Mouse (Mus musculus): ENCODE results near the gene Grk1. TPM values are rescaled to one million over a fixed set of nuclear protein-coding genes. Genes with fewer than 3 reads are reported as not detected.

Grk1 gene
- total RNA-seq, 2 experiments from 2014 or later: not detected

DNA sequence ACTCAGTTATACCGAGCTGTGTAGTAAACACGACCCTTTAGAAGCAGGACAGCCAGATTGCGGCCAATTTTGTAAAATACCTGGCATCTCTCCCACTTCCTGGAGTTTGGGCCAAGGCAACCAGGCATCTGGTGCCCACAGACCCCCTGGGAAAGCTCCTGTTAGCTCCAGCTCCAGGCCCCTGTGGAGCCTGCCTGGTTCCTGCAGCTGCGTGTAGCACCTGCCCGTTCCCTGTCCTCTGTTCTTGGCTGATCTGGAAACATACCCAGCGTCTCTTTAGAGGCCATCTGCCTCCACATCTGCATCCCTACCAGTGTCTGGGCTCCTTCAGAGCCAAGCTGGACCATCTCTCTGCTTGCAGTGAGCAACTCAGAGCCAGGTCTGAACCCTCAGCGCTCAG, 25.5 kb downstream of the Grk1 start:
- no peak for DNase-seq

DNA sequence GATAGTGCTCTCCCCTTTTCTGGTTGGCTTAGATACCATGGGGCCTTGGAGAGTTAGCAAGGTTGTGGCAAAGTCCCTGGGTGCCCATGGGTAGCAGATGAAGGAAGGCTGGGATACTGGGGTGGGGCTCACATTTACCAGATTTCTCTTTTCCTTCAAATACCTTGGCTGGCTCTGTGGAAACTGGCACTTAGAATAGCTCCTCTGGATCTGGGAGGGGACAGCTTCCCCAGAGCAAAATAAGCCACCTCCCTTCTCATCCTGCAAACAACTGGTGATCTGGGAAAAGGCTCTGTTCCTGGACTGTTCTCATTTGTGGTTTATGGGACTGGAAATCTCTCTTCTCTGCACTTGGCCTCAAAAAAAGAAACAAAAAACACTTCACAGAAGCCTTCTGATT, 26.0 kb downstream of the Grk1 start:
- peak; percentile 36 to 54 for DNase-seq

DNA sequence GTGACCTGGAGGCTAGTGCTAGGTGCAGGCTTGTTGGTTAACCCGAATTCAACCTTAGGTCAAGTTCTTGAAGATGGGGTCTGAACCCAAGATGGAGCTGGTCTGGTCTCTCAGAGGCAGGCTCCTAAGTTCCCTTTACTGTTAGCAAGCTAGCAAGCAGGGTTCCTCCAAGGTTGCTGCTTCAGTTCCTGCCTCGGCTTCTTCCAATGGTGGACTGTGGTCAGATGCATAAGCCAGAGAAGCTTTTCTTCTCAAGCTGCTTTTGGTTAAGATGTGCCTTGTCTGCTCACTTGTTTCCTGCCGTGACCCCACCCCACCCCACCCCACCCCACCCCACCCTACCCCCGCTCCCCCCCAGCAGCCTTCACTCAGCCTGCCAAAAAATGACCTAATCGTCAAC, 28.2 kb downstream of the Grk1 start:
- no peak for DNase-seq

DNA sequence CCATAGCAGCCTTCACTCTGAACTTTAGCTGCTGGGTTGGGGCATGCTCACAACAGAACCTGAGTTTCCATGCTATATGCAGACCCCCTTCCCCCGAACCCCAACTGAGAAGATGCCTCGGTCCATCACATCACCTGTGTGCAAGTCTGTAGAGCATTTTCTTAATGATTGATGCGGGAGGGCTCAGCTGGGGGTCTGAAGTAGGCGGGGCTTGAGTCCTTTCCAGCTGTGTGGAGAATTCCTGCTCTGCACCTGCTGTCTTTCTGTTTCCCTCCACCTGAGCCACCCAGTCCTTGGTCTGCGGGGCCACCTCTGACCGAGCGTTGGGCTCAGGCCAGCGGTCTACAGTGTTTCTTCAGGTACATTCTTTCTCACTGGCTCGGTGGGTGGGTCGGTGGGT, 30.0 kb downstream of the Grk1 start, which contains the start of gene Tmem255b:
TSS of gene Tmem255b (plus strand) at position 301 of the 400 bp plus-strand sequence.
- DNase-seq: no peak

DNA sequence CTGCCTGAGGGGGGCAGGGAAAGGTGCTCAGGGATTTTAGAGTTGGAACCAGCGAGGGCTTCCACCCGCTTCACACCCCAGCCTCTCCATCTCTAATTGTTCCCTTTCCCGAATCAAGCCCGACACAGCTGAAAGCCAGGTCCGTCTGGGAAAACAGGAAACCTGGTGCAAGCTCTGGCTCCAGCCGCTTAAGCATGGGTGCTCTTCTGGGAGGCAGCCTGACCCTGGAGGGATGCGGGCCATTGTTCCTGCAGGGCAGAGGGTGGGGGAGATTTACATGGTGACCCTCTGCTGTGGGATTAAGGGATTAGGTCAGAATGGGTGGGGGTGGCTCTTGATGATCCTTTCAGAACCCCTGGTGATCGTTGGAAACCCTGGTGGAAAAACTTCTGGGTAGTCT, 31.2 kb downstream of the Grk1 start:
- DNase-seq: peak in 1 of 2 experiments; percentile 36

DNA sequence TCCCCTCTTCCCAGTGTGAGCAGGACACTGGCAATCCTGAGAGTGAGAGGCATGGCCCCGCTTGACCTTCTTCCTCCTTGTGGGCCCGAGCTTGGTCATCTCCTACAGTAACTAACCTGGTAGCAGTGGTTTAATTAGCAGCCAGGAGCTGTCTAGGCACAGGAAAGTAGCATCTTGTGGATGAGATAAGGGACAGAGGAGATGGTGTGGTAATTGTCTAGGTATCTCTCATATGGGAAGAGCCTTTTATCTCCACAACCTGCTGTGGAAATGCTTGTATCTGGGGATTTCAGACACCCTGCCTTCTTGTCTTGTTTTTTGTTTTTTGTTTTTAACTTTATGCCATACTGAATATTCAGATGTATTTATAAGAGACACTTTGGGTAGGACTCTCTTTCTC, 32.6 kb downstream of the Grk1 start:
- DNase-seq: no peak

DNA sequence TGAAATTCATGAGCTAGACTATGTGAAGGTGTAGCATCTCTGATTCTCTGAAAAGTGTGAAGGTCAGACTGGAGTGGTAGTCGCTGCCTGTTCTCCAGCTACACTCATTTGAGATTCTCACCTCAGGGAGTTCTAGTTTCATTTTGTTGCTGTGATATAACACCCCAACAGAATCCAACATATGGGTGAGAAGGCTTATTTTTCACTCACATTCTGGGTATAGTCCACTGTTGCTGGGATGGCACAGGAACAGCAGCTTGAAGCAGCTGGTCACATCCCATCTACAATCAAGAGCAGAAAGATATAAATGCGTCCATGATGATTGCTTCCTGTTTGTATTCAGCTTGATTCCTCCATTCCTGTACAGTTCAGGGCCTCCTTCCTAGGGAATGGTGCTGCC, 37.3 kb downstream of the Grk1 start:
- DNase-seq: no peak

DNA sequence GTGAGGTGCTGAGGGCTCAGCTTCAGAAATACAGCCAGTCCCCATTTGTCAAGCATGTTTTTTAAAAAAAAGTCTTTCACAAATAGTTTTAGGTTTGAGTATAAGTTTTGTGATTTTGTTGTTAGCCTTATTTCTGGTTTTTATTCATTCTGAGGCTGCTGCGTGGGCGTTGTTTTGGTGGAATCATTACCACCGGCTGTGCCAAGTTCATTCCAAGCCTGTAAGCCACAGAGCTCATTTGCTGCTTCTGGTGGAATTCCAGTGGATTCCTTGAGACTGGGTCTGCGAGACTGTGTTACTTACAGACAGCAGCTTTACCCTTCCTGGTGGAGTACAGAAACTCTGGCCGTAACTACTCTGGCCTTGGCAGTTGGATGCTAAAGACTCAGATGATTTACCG, 41.6 kb downstream of the Grk1 start:
- no peak for DNase-seq

DNA sequence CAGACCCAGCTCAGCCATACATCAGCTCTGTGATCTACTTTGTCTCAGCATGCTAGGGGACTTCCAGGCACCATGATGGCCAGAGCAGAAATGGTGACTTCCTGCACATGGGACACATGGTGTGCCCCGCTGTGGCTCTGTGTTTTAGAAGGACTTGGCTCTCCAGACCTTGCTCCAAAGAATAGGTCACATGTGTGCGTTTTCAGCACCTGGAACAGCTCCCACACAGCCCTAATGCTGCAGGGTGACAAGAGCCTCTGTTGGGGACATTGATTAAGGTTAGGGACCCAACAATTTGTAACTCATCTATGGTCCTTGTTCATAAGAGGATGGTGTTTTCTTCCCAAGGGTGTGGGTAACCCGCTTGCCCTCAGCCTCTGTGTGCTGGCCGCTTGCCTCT, 43.3 kb downstream of the Grk1 start:
- DNase-seq: peak in 1 of 2 experiments; percentile 42

DNA sequence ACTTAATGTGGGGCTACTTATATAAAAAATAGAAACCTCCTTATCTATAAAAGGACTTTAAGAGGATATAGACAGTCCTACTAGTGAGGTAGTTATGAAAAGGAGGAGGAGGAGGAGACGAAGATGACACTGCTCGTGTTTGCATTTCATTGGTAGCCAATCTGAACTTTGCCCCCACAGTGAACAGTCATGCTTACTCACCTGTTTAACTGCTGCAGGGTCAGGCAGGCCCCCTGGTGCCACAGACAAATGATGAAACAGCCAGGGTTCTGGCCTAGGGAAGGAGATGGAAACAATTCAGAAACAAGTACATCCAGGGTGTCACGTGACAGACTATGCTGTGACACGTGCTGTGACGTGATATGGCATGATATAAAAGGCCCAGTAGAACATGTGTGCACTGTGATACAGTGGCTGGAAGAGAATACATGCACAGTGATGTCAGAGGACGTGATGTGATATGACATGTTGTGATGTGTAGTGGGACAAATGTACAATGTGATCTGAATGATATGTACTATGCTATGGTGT, 46.9 kb downstream of the Grk1 start:
- DNase-seq: no peak

DNA sequence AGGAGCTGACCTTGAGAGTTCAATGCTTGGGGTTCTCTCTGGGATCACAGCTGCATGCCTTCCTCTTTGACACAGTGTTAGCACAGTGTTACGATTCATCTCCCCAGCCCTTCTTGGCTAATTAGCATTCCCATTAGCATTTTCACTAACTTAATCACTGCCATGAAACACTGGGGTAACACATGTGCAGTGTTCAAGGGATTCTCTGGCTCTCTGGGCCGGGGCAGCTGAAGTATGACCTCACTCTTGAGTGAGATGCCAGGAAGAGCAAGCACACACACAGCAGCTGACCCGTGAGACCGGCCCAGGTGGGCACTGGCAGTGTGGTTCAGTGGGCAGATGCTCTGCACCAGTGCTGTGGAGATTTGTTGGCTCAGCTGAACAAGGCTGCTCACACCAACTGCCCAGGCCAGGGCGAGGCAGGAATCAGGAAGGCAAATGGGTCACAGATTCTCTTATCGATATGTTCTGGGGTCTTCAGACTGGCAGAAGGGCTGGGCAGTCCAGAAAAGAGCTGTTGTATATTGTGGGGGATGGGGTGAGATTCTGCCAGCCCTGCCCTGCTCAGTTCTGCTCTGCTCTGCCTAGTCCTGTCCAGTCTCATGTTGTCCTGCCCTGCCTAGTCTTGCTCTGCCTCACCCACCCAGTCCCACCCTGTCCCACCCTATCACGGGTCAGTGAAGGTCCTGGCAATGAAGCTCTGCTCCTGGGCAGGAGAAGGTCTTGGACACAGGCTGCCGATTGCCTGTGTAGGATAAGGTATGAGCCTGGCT, 49.6 kb downstream of the Grk1 start:
- no peak for DNase-seq

DNA sequence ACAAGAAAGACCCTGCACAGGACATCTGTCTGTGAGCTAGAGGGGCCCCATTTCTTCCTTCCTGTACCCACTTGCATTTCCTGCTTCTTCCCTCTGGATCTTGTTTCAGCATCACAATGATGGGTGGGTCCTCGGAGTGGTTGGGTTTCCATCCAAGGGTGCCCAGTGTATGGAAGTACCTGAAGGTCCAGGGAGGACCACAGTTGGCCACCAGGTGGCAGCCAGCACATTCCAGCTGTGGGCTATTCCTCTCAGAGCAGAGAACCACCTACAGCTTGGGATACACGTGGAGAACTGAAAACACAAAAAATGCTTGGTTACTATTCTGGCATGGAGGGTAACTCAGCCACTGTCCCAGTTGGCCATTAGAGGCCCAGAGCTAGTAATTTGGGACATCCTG, 50.4 kb downstream of the Grk1 start:
- DNase-seq: peak; percentile 71 to 83

DNA sequence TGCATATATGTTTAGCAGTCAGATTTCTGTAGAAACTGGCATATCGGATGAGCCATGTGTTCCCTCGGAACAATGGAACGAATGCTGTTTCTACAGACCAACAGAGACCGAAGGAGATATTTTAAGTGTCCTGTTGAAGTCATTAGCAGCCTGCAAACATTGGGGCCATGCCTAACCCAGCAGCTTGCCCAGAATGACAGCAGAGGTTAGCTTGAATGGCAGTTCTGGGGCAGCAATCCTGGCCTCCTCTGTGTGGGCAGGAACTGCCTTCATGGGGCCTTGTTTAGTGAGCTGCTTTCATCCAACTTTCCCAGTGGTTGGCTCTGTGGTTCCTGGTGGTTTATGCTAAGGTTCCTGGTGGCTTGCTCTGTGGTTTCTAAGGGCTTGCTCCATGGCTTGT, 54.5 kb downstream of the Grk1 start:
- DNase-seq: peak; percentile 33 to 48

DNA sequence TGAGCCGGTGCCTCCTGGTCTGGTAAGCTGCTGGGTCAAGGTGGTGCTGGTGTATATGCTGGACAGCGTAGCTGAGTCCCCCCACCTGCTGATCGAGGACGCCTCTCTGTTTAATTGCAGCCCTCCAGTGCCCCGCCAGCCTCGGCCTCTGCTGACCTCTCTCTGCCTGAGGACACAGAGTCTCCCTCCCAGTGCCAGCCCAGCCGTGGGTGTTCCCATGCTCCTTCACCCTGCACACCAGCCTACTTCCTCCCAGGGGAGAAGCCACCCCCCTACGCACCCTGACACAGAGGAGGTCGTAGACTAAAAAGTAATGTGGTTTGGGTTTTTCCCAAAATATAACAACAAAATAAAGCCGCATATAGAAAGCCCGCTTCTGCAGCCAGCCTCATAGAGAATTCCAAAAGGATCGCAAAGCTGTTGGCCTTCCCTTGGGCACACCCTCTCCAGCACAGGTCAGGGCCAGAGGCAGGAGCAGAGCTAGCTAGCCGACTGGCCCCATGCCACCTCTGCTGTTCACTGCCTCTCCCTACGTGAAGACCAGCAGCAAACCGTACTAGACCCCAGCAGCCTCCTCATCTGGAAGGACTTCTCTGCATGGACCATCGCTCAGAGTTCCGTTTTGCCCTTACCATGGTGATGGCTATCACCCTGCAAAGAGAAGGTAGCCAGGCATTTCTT, 56.3 kb downstream of the Grk1 start:
- peak in 1 of 2 experiments; percentile 23 for DNase-seq

DNA sequence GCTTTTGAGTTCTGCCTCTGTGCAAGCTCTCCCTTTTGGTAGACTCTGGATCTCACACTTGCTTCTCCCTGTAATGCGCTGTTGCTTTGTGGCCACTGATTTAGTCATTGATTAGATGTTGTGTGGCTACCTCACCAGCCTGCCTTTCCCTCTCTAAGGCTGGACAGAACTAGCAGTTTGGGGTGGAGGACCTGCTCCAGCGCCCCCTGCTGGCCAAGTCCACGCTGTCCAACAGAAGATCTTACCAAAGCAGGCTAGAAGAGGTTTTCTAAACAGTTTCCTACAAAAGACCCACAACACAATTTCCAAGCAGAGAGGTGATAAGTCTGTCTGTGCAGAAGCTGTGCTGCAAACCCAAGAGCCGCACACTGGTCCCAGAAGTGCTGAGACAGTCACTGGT, 57.0 kb downstream of the Grk1 start:
- peak; percentile 74 to 89 for DNase-seq

DNA sequence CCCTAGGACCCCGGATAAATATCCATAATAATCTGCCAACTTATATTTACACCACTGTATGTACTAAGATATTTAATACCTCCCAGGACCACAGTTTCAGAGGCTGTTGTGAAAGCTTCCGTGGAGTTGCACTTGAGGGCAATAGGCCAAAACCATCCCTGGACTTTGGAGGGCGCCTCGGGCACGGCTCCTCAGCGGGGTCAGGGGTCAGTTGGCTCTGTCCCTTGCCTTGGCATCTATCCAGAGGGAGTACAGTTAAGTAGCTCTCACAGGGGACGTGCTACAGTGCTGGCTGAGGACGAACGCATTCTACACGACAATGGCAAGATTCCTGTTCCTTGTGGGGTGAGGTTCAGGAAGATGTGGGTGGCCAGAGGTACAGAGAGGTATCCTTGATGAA, 57.5 kb downstream of the Grk1 start:
- DNase-seq: peak; percentile 73 to 78

DNA sequence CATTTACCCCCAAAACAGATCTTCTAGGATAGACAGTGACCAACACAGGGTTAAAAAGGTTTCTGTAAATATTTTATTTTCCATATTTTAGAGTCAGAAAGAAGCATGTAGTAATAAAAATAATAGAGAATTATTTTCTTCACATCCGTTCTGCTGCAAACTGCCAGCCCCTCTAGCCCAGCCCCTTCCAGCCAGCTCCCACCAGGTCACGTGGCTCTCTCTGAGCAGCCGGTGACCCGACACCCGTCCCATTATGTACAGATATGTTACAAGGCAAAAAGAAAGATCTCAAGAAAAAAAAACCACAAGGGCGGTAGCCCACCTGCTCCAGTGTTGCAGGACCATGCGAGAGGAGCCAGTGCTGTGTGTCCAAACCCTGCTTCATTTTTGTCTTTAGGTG, 60.4 kb downstream of the Grk1 start:
- DNase-seq: no peak

DNA sequence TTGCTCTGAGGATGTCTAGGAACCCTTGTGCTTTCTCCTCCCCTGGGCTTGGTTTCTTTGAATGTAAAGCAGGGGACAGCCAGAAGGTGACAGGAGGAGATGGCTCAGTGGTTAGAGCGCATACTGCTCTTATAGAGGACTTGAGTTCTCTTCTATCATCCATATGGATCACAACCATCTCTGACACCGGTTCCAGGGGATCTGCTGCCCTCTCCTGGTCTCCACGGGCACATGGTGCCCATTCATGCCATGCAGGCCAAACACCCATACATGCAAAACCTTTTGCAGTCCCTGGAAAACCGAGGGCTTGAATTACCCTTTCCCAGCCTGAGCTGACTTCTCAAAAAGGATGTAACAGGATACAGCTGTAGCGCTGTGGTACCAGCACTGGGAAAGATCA, 62.1 kb downstream of the Grk1 start:
- DNase-seq: no peak

DNA sequence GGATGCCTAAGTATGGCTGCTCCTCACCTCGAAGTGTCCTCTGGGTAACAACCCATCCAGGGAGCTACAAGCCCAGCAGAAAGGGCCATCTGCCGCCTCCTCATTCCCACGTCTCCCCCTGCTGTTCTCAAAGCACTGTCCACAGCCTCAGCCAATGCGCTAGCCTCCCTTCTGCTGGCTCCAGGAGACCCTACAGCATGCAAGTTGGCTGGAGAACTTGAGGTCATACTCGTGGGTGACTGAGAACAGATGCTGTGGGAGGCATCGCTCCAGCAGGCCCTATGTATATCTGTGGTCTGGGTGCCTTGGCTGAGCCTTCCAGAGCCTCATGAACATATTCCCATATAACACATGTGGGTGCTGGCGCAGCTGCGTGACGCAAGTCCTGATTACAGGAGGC, 63.9 kb downstream of the Grk1 start:
- DNase-seq: no peak

DNA sequence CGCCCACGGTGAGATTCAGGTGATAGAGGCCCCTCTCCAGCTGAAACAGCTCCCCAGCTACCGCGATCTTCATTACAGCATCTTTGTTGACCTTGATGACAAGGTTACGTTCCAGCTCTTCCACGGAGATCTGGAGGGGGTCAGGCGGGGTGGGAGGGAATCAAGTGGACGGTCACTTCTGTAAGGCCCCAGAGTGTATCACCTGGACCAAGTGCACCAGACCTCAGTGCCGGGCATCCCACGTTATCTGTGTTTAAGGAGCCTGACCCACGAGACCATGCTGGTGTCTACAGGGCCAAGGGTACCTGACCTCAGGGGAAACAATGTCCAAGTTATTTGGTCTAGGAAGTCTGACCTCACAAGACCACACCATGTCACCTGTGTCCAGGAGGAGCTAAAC, 66.6 kb downstream of the Grk1 start:
- DNase-seq: no peak

Measured in heart, adult 18-20 months (tissue).